Mouse (Mus musculus): ENCODE measurements around the gene 6430548M08Rik. TPM values are rescaled to one million over a fixed set of nuclear protein-coding genes. Genes with fewer than 3 reads are reported as not detected.

Gene 6430548M08Rik
- 7.5 and 9.8 TPM in 2 replicates for polyA plus RNA-seq (2012; rRNA removed)

DNA sequence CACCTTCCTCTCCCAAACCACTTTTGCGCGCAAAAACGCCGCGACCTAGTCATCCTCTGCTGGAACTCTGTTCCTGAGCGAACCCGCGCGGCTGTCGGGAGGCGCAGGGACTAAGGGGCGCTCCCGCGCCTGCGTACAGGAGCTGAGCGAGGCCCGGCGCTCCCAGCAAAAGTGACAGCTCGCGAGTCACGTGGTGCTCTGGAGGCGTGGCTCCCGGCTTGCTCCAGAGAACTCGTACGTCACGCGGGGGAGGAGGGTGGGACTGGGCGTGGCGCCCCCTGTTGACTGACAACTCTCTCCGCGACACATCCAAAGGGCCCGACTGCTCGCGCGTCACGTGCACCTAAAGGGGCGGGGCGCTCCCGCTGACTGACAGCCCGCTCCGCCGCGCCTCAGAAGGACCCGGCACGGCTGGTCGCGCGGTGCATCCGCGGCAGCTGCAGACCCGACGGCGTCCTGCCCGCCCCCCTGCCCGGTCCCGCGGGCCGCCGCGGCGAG is at the start of gene 6430548M08Rik:
Gene 6430548M08Rik, plus strand, starts transcription at position 395 of the 498 bp plus-strand sequence.

DNA sequence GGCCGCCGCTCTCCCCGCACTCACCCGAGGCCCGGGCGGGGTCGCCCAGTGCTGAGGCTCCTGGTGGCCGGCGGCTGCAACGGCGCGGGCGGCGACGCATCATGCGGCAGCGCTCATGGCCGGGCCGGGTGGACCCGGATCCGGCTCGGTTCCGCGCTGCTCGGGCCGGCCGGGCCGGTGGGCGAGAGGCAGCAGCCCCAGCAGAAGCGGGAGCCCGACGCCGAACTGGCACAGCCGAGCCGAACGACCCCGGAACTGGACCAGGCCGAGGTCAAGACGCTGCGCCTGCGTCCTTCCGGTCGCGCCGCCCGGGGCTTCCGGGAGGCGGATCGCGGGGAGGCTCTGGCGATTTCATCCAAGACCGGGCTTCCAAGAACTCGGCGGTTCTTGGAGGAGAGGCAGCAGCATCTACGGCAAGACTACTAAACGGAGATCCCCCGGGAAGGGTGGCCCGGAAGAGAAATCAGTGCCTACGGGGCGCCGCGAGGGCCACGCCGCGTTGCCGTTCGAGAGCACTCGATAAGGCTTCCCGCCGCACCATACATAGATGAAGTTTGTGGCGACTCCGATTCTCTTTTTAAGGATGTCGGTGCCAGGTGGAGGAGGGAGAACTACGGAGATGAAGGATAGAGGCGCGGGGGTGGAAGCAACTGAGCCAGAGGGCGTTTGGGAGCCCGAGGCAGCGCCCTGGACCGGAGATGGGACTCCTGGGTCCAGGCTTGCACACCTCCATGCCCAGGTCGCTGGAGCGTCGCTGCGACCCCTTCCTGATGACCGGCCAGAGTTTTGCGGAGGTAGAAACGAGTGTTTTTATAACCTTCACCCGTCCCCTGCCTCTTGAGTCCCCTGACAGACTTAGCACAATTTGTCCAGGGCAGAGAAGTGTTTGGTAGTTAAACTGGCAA is 12.6 kb upstream of the 6430548M08Rik start, which contains the start of gene Zdhhc7:
Gene Zdhhc7, minus strand, starts transcription at position 415 of the 905 bp plus-strand sequence.

DNA sequence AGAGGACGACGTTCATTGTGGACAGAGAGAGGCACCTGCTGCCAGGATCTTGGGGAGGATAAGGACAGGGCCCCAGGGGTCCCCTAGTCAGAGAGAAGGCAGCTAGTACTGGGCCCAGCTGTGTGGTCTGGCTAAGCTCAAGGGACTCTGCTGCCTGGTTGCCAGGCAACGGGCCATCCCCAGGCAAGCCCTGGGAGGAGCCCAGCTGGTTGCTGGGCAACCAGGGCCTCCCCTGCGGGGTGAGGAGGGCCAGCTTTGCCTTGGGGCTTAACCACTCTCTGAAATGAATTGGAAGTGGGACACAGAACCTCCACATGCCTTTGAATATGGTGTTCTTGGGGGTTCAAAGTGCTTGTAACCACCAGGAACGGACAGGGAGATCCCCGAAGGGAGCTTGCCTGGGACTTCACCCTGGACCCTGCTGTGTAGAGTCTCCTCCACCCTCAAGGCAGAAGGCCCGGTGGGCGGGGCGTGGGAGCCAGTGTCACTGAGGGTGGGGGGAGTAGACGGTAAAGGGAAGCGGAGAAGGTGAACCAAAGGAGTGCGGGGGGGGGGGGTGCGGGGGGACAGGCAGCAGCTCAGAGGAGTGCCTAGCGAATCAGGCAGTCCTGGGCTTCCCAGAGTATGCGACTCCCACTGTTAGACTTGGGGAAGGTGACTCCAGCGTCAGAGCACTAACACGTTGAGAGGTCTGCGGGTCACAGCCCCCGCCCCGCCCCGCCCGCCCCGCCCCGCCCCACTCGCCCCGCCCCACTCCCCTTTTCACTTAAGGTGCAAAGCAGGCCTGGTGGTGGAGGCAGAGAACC is 63.6 kb downstream of the 6430548M08Rik start, which contains the start of gene Fam92b:
Gene Fam92b, minus strand, starts transcription at position 149 of the 806 bp plus-strand sequence.

Other genes with a start within 250 kb of the 6430548M08Rik start
- gene Usp10, start 203.8 kb upstream of the 6430548M08Rik start, polyA plus RNA-seq (2012; rRNA removed): 97.5 and 142 TPM in 2 replicates
- 27.2 and 33.9 TPM in 2 replicates for gene Gm20388, start 203.3 kb upstream of the 6430548M08Rik start, polyA plus RNA-seq (2012; rRNA removed)
- 3.9 and 7.7 TPM in 2 replicates for gene Crispld2, start 121.7 kb upstream of the 6430548M08Rik start, polyA plus RNA-seq (2012; rRNA removed)
- 32.8 and 35.5 TPM in 2 replicates for gene Zdhhc7, start 12.7 kb upstream of the 6430548M08Rik start, polyA plus RNA-seq (2012; rRNA removed)
- 1.6 and 2.5 TPM in 2 replicates for gene Fam92b, start 63.3 kb downstream of the 6430548M08Rik start, polyA plus RNA-seq (2012; rRNA removed)
- gene Gse1, start 114.3 kb downstream of the 6430548M08Rik start, polyA plus RNA-seq (2012; rRNA removed): 49.7 and 78.8 TPM in 2 replicates

All from central nervous system, embryonic 11.5 days (tissue).